ENCODE assay signal across 12 mouse cellular contexts in the genomic region with DNA sequence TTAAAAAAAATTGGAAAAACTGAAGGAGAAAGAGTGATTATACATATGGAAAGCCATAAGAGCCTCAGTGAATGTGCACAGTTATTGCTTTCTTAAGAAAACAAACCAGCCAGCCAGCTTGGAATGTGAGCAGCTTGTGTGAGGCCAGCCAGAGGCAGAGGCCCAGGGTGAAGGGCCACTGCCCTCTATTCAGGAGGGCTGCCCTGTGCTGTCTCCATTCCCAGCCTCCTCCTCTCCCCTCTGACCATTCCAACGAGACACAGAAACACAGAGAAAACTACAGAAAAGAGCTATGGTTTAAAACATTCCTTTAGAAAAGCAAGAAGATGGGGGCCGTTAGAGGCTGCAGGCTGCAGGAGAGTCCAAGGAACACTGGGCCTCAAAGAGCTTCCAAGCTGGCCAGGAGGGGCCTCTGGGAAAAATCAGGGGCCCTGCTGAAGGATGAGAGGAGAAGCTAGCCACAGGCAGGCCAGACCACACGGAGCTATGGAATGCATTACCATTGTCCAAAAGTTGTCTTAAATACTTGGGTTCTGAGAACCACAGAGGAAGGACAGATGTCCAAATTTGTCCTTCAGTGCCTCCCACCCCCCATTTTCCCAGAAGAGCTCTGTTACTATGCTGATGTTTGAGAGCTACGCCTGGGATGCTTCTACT. TPM values are rescaled to one million over a fixed set of nuclear protein-coding genes. Genes with fewer than 3 reads are reported as not detected.
DNase-seq lines count a peak whose midpoint lies in the region; ATAC-seq and TF ChIP-seq lines count a peak whose summit lies in the region.
"Had no signal": no experiment of that assay in that cellular context is flagged by ENCODE, and none has a peak within 500 bp of the region (broad histone marks: within the 10 kb centered on the region; RNA-seq: fewer than 3 reads in every experiment).

No protein-coding gene starts in this region.

- H3K9me3 ChIP-seq in lung, postnatal 0 days (ENCODE audit: low read length) = no peaks in the 10 kb centered on the region
- H3K9me3 ChIP-seq in intestine, postnatal 0 days (ENCODE audit: control insufficient read depth) = no peaks in the 10 kb centered on the region
- H3K9me3 ChIP-seq in stomach, embryonic 16.5 days (replicated peaks; ENCODE audit: control insufficient read depth, low read length) = no peaks in the 10 kb centered on the region

- no peaks in the 10 kb centered on the region for H3K36me3 ChIP-seq in lung, postnatal 0 days (ENCODE audit: insufficient read depth, low read length)
- no peaks in the 10 kb centered on the region for H3K36me3 ChIP-seq in intestine, postnatal 0 days (ENCODE audit: control insufficient read depth, insufficient read depth)
- no peaks in the 10 kb centered on the region for H3K36me3 ChIP-seq in stomach, embryonic 16.5 days (ENCODE audit: control insufficient read depth, insufficient read depth, low read length)

- H3K4me3 ChIP-seq in lung, postnatal 0 days (ENCODE audit: low read depth, low read length) = no peak overlapping the region
- H3K4me3 ChIP-seq in intestine, postnatal 0 days (ENCODE audit: low read depth, low read length) = no peak overlapping the region
- no peak overlapping the region for H3K4me3 ChIP-seq in stomach, embryonic 16.5 days (replicated peaks; ENCODE audit: low read length)

- H3K4me1 ChIP-seq in lung, postnatal 0 days (ENCODE audit: insufficient read depth, low read depth, low read length) = peaks cover 4% of the 10 kb centered on the region
- 0 out of 2 replicates have a peak, but pooled peaks cover 5% of the 10 kb centered on the region for H3K4me1 ChIP-seq in intestine, postnatal 0 days (replicated peaks; ENCODE audit: control insufficient read depth, insufficient read depth, low read length)
- H3K4me1 ChIP-seq in stomach, embryonic 16.5 days (ENCODE audit: control insufficient read depth, insufficient read depth, low read length) = peaks cover 20% of the 10 kb centered on the region

- DNase-seq in gastrocnemius, postnatal 14 days = peak; percentile 36
- DNase-seq in gastrocnemius, postnatal 36 days = no peak
- no peak for DNase-seq in lung, postnatal 0 days (ENCODE audit: low spot score)
- no peak for DNase-seq in lung, postnatal 36 days
- DNase-seq in cerebellum, adult 8-10 months = no peak

- peak overlapping the region; percentile 34 for H3K27ac ChIP-seq in lung, postnatal 0 days (ENCODE audit: low read length)
- peak overlapping the region; percentile 7; the same call in 1 of the 2 replicates for H3K27ac ChIP-seq in intestine, postnatal 0 days (ENCODE audit: low read depth, low read length)
- H3K27ac ChIP-seq in stomach, embryonic 16.5 days (ENCODE audit: low read length) = peak overlapping the region; percentile 88

- intact Hi-C loops in gastrocnemius, postnatal 14 days (cut with DNase I; ENCODE audit: low total_unique reads) = no loop called here
- intact Hi-C loops in gastrocnemius, postnatal 36 days (cut with DNase I) = no loop called here

- H3K27me3 ChIP-seq in lung, postnatal 0 days (replicated peaks; ENCODE audit: insufficient read depth, low read length) = no peaks in the 10 kb centered on the region
- no peaks in the 10 kb centered on the region for H3K27me3 ChIP-seq in intestine, postnatal 0 days (replicated peaks; ENCODE audit: control insufficient read depth, insufficient read depth, low read length)
- H3K27me3 ChIP-seq in stomach, embryonic 16.5 days (ENCODE audit: control insufficient read depth, insufficient read depth, low read length) = no peaks in the 10 kb centered on the region

- 0 out of 2 replicates have a peak, but pooled peaks have one; percentile 34 for ATAC-seq in lung, postnatal 0 days
- no peak for ATAC-seq in intestine, postnatal 0 days
- peak; percentile 25; the same call in 1 of the 2 replicates for ATAC-seq in stomach, embryonic 16.5 days (ENCODE audit: insufficient read depth, low FRiP score)
- ATAC-seq in megakaryocyte progenitor cell, adult 5-6 weeks (replicated peaks; ENCODE audit: poor library complexity) = no peak

- no peak overlapping the region for H3K9ac ChIP-seq in lung, postnatal 0 days (replicated peaks; ENCODE audit: low read depth)
- no peak overlapping the region for H3K9ac ChIP-seq in intestine, postnatal 0 days (ENCODE audit: low read depth, low read length)
- H3K9ac ChIP-seq in stomach, embryonic 16.5 days (ENCODE audit: low read length) = peak overlapping the region; percentile 33; the same call in 1 of the 2 replicates

- 41% methylated on average over 4 of the region's 4 CpGs for WGBS in lung, postnatal 0 days
- WGBS in intestine, postnatal 0 days = 43% methylated on average over 4 of the region's 4 CpGs
- WGBS in stomach, embryonic 16.5 days = 38% methylated on average over 4 of the region's 4 CpGs

- TF ChIP-seq EP300 in lung, postnatal 0 days (IDR thresholded peaks at IDR 0.05) = no peak

- TF ChIP-seq CTCF in lung, postnatal 0 days (IDR thresholded peaks at IDR 0.05) = no peak
- TF ChIP-seq CTCF in intestine, postnatal 0 days (IDR thresholded peaks at IDR 0.05; ENCODE audit: low read depth) = no peak

- H3K4me2 ChIP-seq in lung, postnatal 0 days (replicated peaks; ENCODE audit: low read depth, low read length) = no peak overlapping the region
- no peak overlapping the region for H3K4me2 ChIP-seq in intestine, postnatal 0 days (replicated peaks; ENCODE audit: low read depth)
- no peak overlapping the region for H3K4me2 ChIP-seq in stomach, embryonic 16.5 days (ENCODE audit: low read depth, low read length)

RNA-seq across cellular contexts. Expression of a gene that starts 2.7 kb away (rescaled TPM):
- not detected for total RNA-seq in gastrocnemius, postnatal 14 days (2021)
- not detected for total RNA-seq in gastrocnemius, postnatal 36 days (2021)
- 8.8 and 11.2 TPM in 2 replicates for polyA plus RNA-seq in lung, postnatal 0 days (2015; fragmentation: Nextera tagmentation; extraction: Ambion mirVana)
- 3.5 and 4.1 TPM in 2 replicates for polyA plus RNA-seq in intestine, postnatal 0 days (2015; fragmentation: Nextera tagmentation; extraction: Ambion mirVana)
- polyA plus RNA-seq in stomach, embryonic 16.5 days (2015; fragmentation: Nextera tagmentation; extraction: Ambion mirVana) = 684 and 706 TPM in 2 replicates
- not detected in 2 replicates for total RNA-seq in megakaryocyte progenitor cell, adult 5-6 weeks (2015)
- not detected in 2 replicates for total RNA-seq in megakaryocyte progenitor cell, adult 5-6 weeks (2017)
- total RNA-seq: common myeloid progenitor, adult 5-6 weeks; granulocyte monocyte progenitor cell, adult 5-6 weeks; left cerebral cortex, postnatal 25 days had no signal
- polyA plus RNA-seq: C2C12 had no signal

RNA-seq across cellular contexts. Expression of a gene that starts 25.5 kb away (rescaled TPM):
- under 1 TPM; 0.31 to 0.43 TPM for total RNA-seq in gastrocnemius, postnatal 14 days (2021)
- total RNA-seq in gastrocnemius, postnatal 36 days (2021) = not detected
- not detected in 2 replicates for polyA plus RNA-seq in lung, postnatal 0 days (2015; fragmentation: Nextera tagmentation; extraction: Ambion mirVana)
- not detected in 2 replicates for polyA plus RNA-seq in intestine, postnatal 0 days (2015; fragmentation: Nextera tagmentation; extraction: Ambion mirVana)
- polyA plus RNA-seq in stomach, embryonic 16.5 days (2015; fragmentation: Nextera tagmentation; extraction: Ambion mirVana) = 0.21 and 0.24 TPM in 2 replicates
- not detected in 2 replicates for total RNA-seq in megakaryocyte progenitor cell, adult 5-6 weeks (2015)
- not detected in 2 replicates for total RNA-seq in megakaryocyte progenitor cell, adult 5-6 weeks (2017)
- total RNA-seq: common myeloid progenitor, adult 5-6 weeks; granulocyte monocyte progenitor cell, adult 5-6 weeks; left cerebral cortex, postnatal 25 days had no signal
- polyA plus RNA-seq: C2C12 had no signal

RNA-seq across cellular contexts. Expression of a gene that starts 57.2 kb away (rescaled TPM):
- total RNA-seq in gastrocnemius, postnatal 14 days (2021) = 1 to 10 TPM; 1.3 to 2.1 TPM
- total RNA-seq in gastrocnemius, postnatal 36 days (2021) = under 1 TPM; 0.47 to 0.79 TPM
- 6.1 and 6.3 TPM in 2 replicates for polyA plus RNA-seq in lung, postnatal 0 days (2015; fragmentation: Nextera tagmentation; extraction: Ambion mirVana)
- polyA plus RNA-seq in intestine, postnatal 0 days (2015; fragmentation: Nextera tagmentation; extraction: Ambion mirVana) = 3.7 and 4.4 TPM in 2 replicates
- polyA plus RNA-seq in stomach, embryonic 16.5 days (2015; fragmentation: Nextera tagmentation; extraction: Ambion mirVana) = 8.8 and 11.6 TPM in 2 replicates
- total RNA-seq in megakaryocyte progenitor cell, adult 5-6 weeks (2015) = 7.5 and 10.2 TPM in 2 replicates
- total RNA-seq in megakaryocyte progenitor cell, adult 5-6 weeks (2017) = 5.2 and 8.4 TPM in 2 replicates

Comparison
In these comparisons a context has a peak if more than half of its experiments do, and no peak if none do; other contexts are left out.
1. ATAC-seq: peak in lung, postnatal 0 days (single experiment) and stomach, embryonic 16.5 days (single experiment); none in intestine, postnatal 0 days (single experiment) and megakaryocyte progenitor cell, adult 5-6 weeks (single experiment).
2. H3K27ac ChIP-seq: peak in every context shown above with its lines; median percentile 88 in stomach, embryonic 16.5 days; 34 in lung, postnatal 0 days; 7 in intestine, postnatal 0 days.